Mouse (Mus musculus) liver, postnatal 0 days (tissue): ENCODE data around the gene Rac2. TPM values are rescaled to one million over a fixed set of nuclear protein-coding genes. Genes with fewer than 3 reads are reported as not detected.

Experiments used
- ATAC-seq: fragments of 200-750 bp; cut with Nextera tagmentation; 2 replicates; pipeline ENCODE4 v1.8.0; 2017; ENCODE audit warnings: mild to moderate bottlenecking, moderate library complexity
- DNase-seq: peaks from one replicate; pipeline ENCODE4 v3.0.0-alpha.2; 2016
- H3K27ac ChIP-seq: fragments of 300-500 bp; sonication (generic); 2 replicates; pipeline ENCODE4 v1.5.1; 2014; ENCODE audit warnings: antibody characterized with exemption, moderate library complexity, mild to moderate bottlenecking, low read depth
- H3K27me3 ChIP-seq: fragments of 300-500 bp; sonication (generic); 2 replicates; pipeline ENCODE4 v1.6.1; 2014; ENCODE audit warnings: low read length, control low read depth, mixed read lengths; ENCODE audit not compliant: insufficient read depth
- H3K36me3 ChIP-seq: fragments of 300-500 bp; sonication (generic); replicated peaks from 2 replicates; pipeline ENCODE4 v1.6.1; 2014; ENCODE audit warnings: mild to moderate bottlenecking, control low read depth, low read length, moderate library complexity, mixed read lengths; ENCODE audit not compliant: insufficient read depth
- H3K4me1 ChIP-seq: fragments of 300-500 bp; sonication (generic); 2 replicates; pipeline ENCODE4 v1.6.1; 2014; ENCODE audit warnings: antibody characterized with exemption, mild to moderate bottlenecking, control low read depth; ENCODE audit not compliant: insufficient read depth
- H3K4me2 ChIP-seq: fragments of 300-500 bp; sonication (generic); 2 replicates; pipeline ENCODE4 v1.6.1; 2014; ENCODE audit warnings: low read depth, mild to moderate bottlenecking, low read length, moderate library complexity, mixed read lengths
- H3K4me3 ChIP-seq: fragments of 300-500 bp; sonication (generic); 2 replicates; pipeline ENCODE4 v1.5.1; 2014; ENCODE audit warnings: low read depth, low read length
- H3K9ac ChIP-seq: fragments of 300-500 bp; sonication (generic); replicated peaks from 2 replicates; pipeline ENCODE4 v1.6.1; 2014; ENCODE audit warnings: mild to moderate bottlenecking, moderate library complexity
- H3K9me3 ChIP-seq: fragments of 300-500 bp; sonication (generic); 2 replicates; pipeline ENCODE4 v1.6.1; 2016; ENCODE audit warnings: mild to moderate bottlenecking, control low read depth, low read length, mixed read lengths
- CTCF ChIP-seq: sonication (generic); IDR thresholded peaks from 2 replicates; pipeline ENCODE4 v1.5.1; 2016; ENCODE audit warnings: antibody characterized with exemption, low read depth
- EP300 ChIP-seq: IDR thresholded peaks from 2 replicates; pipeline ENCODE4 v1.6.1; 2016; ENCODE audit warnings: antibody characterized with exemption, low read depth, mild to moderate bottlenecking
- WGBS: fragments of 180-500 bp; shearing (Covaris S2); extraction: QIAGEN DNeasy Blood & Tissue Kit; methylation state at CpG from one replicate; pipeline ENCODE4 v1.1.7; 2014; ENCODE audit not compliant: insufficient replicate concordance; 5-methylcytosine and 5-hydroxymethylcytosine counted together
- polyA plus RNA-seq: library from polyadenylated mRNA; unstranded; fragments of >200 nt; fragmentation: Nextera tagmentation; extraction: Ambion mirVana; gene quantifications from 2 replicates; pipeline ENCODE4 v1.2.1, GENCODE M21; 2015

Rac2 gene
- polyA plus RNA-seq: 120 and 127 TPM in 2 replicates

- H3K27ac ChIP-seq: peak within 1 kb of the TSS; percentile 91
Observed at GRCm38 (mm10) chr15:78572658-78573397, at the start of gene Rac2. Rac2 (minus strand) TSS chr15:78572783.

GRCm38 (mm10) chr15:78616973-78617372 is 44.4 kb upstream of the Rac2 start:
- no peak overlapping the region for H3K27ac ChIP-seq
- no peak for ATAC-seq
- H3K36me3 ChIP-seq: no peaks in the 10 kb centered on the region
- no peak overlapping the region for H3K4me2 ChIP-seq
- 81% methylated on average over 2 of the region's 2 CpGs for WGBS
- no peak overlapping the region for H3K4me3 ChIP-seq
- no peaks in the 10 kb centered on the region for H3K9me3 ChIP-seq
- TF ChIP-seq CTCF: no peak
- no peak for TF ChIP-seq EP300
- DNase-seq: no peak
- no peak overlapping the region for H3K9ac ChIP-seq
- H3K4me1 ChIP-seq: no peaks in the 10 kb centered on the region
- no peaks in the 10 kb centered on the region for H3K27me3 ChIP-seq

More at GRCm38 (mm10) chr15:78572658-78573397, at the start of gene Rac2:
- peak within 1 kb of the TSS; percentile 57 for H3K4me3 ChIP-seq
- TF ChIP-seq EP300 (no peak), CTCF (no peak)
- peak within 1 kb of the TSS; percentile 68 for H3K9ac ChIP-seq
- H3K4me2 ChIP-seq: peak within 1 kb of the TSS; percentile 67
- ATAC-seq: peak; percentile 55
- peaks cover 25% of the 10 kb centered on the region for H3K36me3 ChIP-seq
- no peaks in the 10 kb centered on the region for H3K27me3 ChIP-seq
- H3K4me1 ChIP-seq: peaks cover 32% of the 10 kb centered on the region
- no peaks in the 10 kb centered on the region for H3K9me3 ChIP-seq
- 23% methylated on average over 8 of the region's 8 CpGs for WGBS
- DNase-seq: peak; percentile 80

GRCm38 (mm10) chr15:78614536-78614935 is 42.0 kb upstream of the Rac2 start:
- peaks cover 2% of the 10 kb centered on the region; the same call in 1 of the 2 replicates for H3K36me3 ChIP-seq
- WGBS: 78% methylated on average over 7 of the region's 7 CpGs
- no peak overlapping the region for H3K9ac ChIP-seq
- ATAC-seq (no peak), DNase-seq (no peak)
- TF ChIP-seq CTCF: no peak
- TF ChIP-seq EP300: no peak
- H3K27ac ChIP-seq: no peak overlapping the region
- no peak overlapping the region for H3K4me2 ChIP-seq
- H3K9me3 ChIP-seq: no peaks in the 10 kb centered on the region
- H3K4me1 ChIP-seq: peaks cover 8% of the 10 kb centered on the region
- H3K27me3 ChIP-seq: no peaks in the 10 kb centered on the region
- H3K4me3 ChIP-seq: no peak overlapping the region

GRCm38 (mm10) chr15:78610705-78611462 is 38.3 kb upstream of the Rac2 start:
- H3K27me3 ChIP-seq: no peaks in the 10 kb centered on the region
- peaks cover 2% of the 10 kb centered on the region; the same call in 1 of the 2 replicates for H3K36me3 ChIP-seq
- peaks cover 15% of the 10 kb centered on the region for H3K4me1 ChIP-seq
- H3K9ac ChIP-seq: no peak overlapping the region
- H3K9me3 ChIP-seq: no peaks in the 10 kb centered on the region
- ATAC-seq: no peak
- TF ChIP-seq CTCF: no peak
- TF ChIP-seq EP300: no peak
- H3K4me2 ChIP-seq: no peak overlapping the region
- H3K4me3 ChIP-seq: no peak overlapping the region
- DNase-seq: no peak
- WGBS: 61% methylated on average over 12 of the region's 12 CpGs
- no peak overlapping the region for H3K27ac ChIP-seq

- TF ChIP-seq EP300: no peak
- TF ChIP-seq CTCF: no peak
- peak; percentile 37 for DNase-seq
- WGBS: 47% methylated on average over 4 of the region's 4 CpGs
- peak; percentile 67 for ATAC-seq
- Histone ChIP-seq H3K9me3 (no peaks in the 10 kb centered on the region), H3K36me3 (peaks cover 2% of the 10 kb centered on the region; the same call in 1 of the 2 replicates), H3K27me3 (no peaks in the 10 kb centered on the region), H3K27ac (peak overlapping the region; percentile 34; the same call in 1 of the 2 replicates), H3K4me3 (no peak overlapping the region), H3K9ac (no peak overlapping the region), H3K4me2 (no peak overlapping the region), H3K4me1 (peaks cover 15% of the 10 kb centered on the region)
Observed at GRCm38 (mm10) chr15:78607463-78607862, 34.9 kb upstream of the Rac2 start.

DNA sequence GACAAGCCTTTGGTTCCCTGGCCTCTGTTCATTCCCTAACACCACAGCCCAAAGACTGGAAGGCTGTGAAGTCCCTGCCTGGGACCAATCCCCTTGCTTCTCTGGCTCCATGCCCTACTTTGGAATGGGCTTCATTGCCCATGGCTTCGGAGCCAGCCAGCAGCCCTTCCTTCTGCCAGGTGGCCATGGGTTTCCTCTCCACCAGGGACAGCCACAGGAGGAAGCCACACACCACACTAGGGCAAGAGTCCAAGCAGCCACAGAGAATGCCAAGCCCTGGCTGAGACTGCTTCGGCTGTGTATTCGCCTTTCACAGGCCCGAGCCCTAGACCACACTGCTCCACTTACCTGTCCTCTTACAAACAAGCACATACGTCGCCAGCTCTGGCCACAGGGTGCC is 33.5 kb upstream of the Rac2 start:
- H3K9me3 ChIP-seq: no peaks in the 10 kb centered on the region
- H3K27me3 ChIP-seq: no peaks in the 10 kb centered on the region
- H3K36me3 ChIP-seq: no peaks in the 10 kb centered on the region; the same call in 1 of the 2 replicates
- no peak overlapping the region for H3K27ac ChIP-seq
- ATAC-seq (no peak), DNase-seq (no peak)
- no peak overlapping the region for H3K4me3 ChIP-seq
- no peak for TF ChIP-seq CTCF
- no peak for TF ChIP-seq EP300
- peaks cover 17% of the 10 kb centered on the region for H3K4me1 ChIP-seq
- H3K9ac ChIP-seq: no peak overlapping the region
- WGBS: 74% methylated on average over 6 of the region's 6 CpGs
- H3K4me2 ChIP-seq: no peak overlapping the region
